Mouse (Mus musculus): ENCODE measurements at regions not wholly inside any gene's neighbourhood (a gene's known extent, or its start where the extent isn't known, plus 50 kb on each side); places are given as distances from the start of the nearest gene placed in this dataset.

GRCm38 (mm10) chr1:71977361-71977760 lies 234.7 kb downstream of the Mreg start:
- Histone ChIP-seq H3K27ac (ENCODE audit: low read depth, low read length) (no peak overlapping the region), H3K36me3 (ENCODE audit: control insufficient read depth, insufficient read depth, low read length) (no peaks in the 10 kb centered on the region), H3K4me1 (ENCODE audit: control insufficient read depth, insufficient read depth, low read depth, low read length) (no peaks in the 10 kb centered on the region), H3K9ac (ENCODE audit: low read depth, low read length) (no peak overlapping the region), H3K4me3 (ENCODE audit: low read length) (no peak overlapping the region), H3K9me3 (ENCODE audit: control insufficient read depth, low read length) (no peaks in the 10 kb centered on the region), H3K4me2 (ENCODE audit: low read length) (no peak overlapping the region), H3K27me3 (replicated peaks; ENCODE audit: control insufficient read depth, insufficient read depth, low read length) (no peaks in the 10 kb centered on the region)
- 87% methylated on average over 5 of the region's 5 CpGs for WGBS
- ATAC-seq: no peak

- H3K4me1 ChIP-seq (ENCODE audit: control insufficient read depth, insufficient read depth, low read depth, low read length): no peaks in the 10 kb centered on the region
- no peak overlapping the region for H3K9ac ChIP-seq (ENCODE audit: low read depth, low read length)
- H3K4me2 ChIP-seq (ENCODE audit: low read length): no peak overlapping the region
- no peak for ATAC-seq
- no peaks in the 10 kb centered on the region for H3K9me3 ChIP-seq (ENCODE audit: control insufficient read depth, low read length)
- H3K27ac ChIP-seq (ENCODE audit: low read depth, low read length): no peak overlapping the region
- H3K4me3 ChIP-seq (ENCODE audit: low read length): no peak overlapping the region
- 70% methylated on average over 4 of the region's 4 CpGs for WGBS
- H3K27me3 ChIP-seq (replicated peaks; ENCODE audit: control insufficient read depth, insufficient read depth, low read length): no peaks in the 10 kb centered on the region
- no peaks in the 10 kb centered on the region for H3K36me3 ChIP-seq (ENCODE audit: control insufficient read depth, insufficient read depth, low read length)
Observed at GRCm38 (mm10) chr1:71974715-71975114, 237.4 kb downstream of the Mreg start.

DNA sequence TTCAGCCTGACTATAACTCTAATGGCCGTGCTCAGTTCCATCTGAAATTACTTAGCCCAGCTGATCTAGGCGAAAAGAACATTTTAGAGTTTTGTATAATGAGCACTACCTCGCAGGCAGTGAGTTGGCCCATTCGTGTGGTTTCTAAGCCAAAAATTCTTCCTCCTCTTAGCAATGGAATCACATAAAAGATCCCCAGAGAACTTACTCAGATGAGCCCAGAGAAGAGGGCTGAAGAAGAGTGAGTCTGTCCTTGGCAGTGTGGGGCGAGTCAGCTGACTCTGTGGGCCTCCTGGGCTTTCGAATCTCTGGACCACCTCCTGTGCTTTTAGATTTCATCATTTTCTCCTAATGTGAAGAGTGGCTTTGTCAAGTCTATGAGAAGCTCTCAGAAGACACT lies 240.2 kb downstream of the Mreg start:
- no peak overlapping the region for H3K4me2 ChIP-seq (ENCODE audit: low read length)
- H3K36me3 ChIP-seq (ENCODE audit: control insufficient read depth, insufficient read depth, low read length): no peaks in the 10 kb centered on the region
- H3K4me1 ChIP-seq (ENCODE audit: control insufficient read depth, insufficient read depth, low read depth, low read length): no peaks in the 10 kb centered on the region
- H3K9me3 ChIP-seq (ENCODE audit: control insufficient read depth, low read length): no peaks in the 10 kb centered on the region
- ATAC-seq: no peak
- no peak overlapping the region for H3K9ac ChIP-seq (ENCODE audit: low read depth, low read length)
- H3K27me3 ChIP-seq (replicated peaks; ENCODE audit: control insufficient read depth, insufficient read depth, low read length): no peaks in the 10 kb centered on the region
- no peak overlapping the region for H3K27ac ChIP-seq (ENCODE audit: low read depth, low read length)
- 77% methylated on average over 6 of the region's 6 CpGs for WGBS
- H3K4me3 ChIP-seq (ENCODE audit: low read length): no peak overlapping the region

DNA sequence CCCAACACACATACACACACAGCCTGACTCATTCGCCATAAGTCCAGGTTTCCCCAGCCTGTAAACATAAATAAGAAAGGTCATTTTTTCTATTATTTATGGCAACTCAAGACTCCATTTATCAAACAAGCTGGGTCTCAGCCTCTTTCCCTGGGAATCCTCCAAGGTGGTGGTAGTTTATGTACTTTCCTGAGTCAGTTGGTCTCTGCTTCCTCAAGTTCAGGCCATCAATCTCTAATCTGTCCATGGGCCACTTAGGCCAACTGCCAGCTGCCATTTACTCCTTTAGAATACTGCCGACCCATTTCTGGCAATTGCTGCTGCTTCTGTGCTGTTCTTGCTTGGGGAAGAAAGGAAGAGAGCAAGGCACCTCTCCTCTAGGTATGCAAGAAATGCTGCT lies 241.3 kb downstream of the Mreg start:
- H3K9ac ChIP-seq (ENCODE audit: low read depth, low read length): no peak overlapping the region
- H3K27ac ChIP-seq (ENCODE audit: low read depth, low read length): no peak overlapping the region
- no peaks in the 10 kb centered on the region for H3K9me3 ChIP-seq (ENCODE audit: control insufficient read depth, low read length)
- no peaks in the 10 kb centered on the region for H3K36me3 ChIP-seq (ENCODE audit: control insufficient read depth, insufficient read depth, low read length)
- no peak overlapping the region for H3K4me3 ChIP-seq (ENCODE audit: low read length)
- no peak for ATAC-seq
- no peaks in the 10 kb centered on the region for H3K27me3 ChIP-seq (replicated peaks; ENCODE audit: control insufficient read depth, insufficient read depth, low read length)
- 82% methylated on average over 2 of the region's 2 CpGs for WGBS
- no peak overlapping the region for H3K4me2 ChIP-seq (ENCODE audit: low read length)
- H3K4me1 ChIP-seq (ENCODE audit: control insufficient read depth, insufficient read depth, low read depth, low read length): no peaks in the 10 kb centered on the region

GRCm38 (mm10) chr1:71967574-71968104 lies 244.5 kb downstream of the Mreg start:
- no peaks in the 10 kb centered on the region for H3K9me3 ChIP-seq (ENCODE audit: control insufficient read depth, low read length)
- H3K27ac ChIP-seq (ENCODE audit: low read depth, low read length): no peak overlapping the region
- no peaks in the 10 kb centered on the region for H3K4me1 ChIP-seq (ENCODE audit: control insufficient read depth, insufficient read depth, low read depth, low read length)
- no peaks in the 10 kb centered on the region for H3K36me3 ChIP-seq (ENCODE audit: control insufficient read depth, insufficient read depth, low read length)
- no peak overlapping the region for H3K9ac ChIP-seq (ENCODE audit: low read depth, low read length)
- H3K4me2 ChIP-seq (ENCODE audit: low read length): no peak overlapping the region
- H3K27me3 ChIP-seq (replicated peaks; ENCODE audit: control insufficient read depth, insufficient read depth, low read length): no peaks in the 10 kb centered on the region
- ATAC-seq: no peak
- WGBS: 91% methylated on average over 6 of the region's 6 CpGs
- H3K4me3 ChIP-seq (ENCODE audit: low read length): no peak overlapping the region

- Histone ChIP-seq H3K27me3 (replicated peaks; ENCODE audit: control insufficient read depth, insufficient read depth, low read length) (no peaks in the 10 kb centered on the region), H3K36me3 (ENCODE audit: control insufficient read depth, insufficient read depth, low read length) (no peaks in the 10 kb centered on the region), H3K4me1 (ENCODE audit: control insufficient read depth, insufficient read depth, low read depth, low read length) (no peaks in the 10 kb centered on the region), H3K9ac (ENCODE audit: low read depth, low read length) (no peak overlapping the region), H3K4me2 (ENCODE audit: low read length) (no peak overlapping the region), H3K9me3 (ENCODE audit: control insufficient read depth, low read length) (no peaks in the 10 kb centered on the region), H3K4me3 (ENCODE audit: low read length) (no peak overlapping the region), H3K27ac (ENCODE audit: low read depth, low read length) (no peak overlapping the region)
- no peak for ATAC-seq
- 88% methylated on average over 4 of the region's 4 CpGs for WGBS
Observed at GRCm38 (mm10) chr1:71964450-71965126, 247.5 kb downstream of the Mreg start.

GRCm38 (mm10) chr1:71956940-71957339 lies 255.2 kb downstream of the Mreg start:
- WGBS: 89% methylated on average over 3 of the region's 3 CpGs

DNA sequence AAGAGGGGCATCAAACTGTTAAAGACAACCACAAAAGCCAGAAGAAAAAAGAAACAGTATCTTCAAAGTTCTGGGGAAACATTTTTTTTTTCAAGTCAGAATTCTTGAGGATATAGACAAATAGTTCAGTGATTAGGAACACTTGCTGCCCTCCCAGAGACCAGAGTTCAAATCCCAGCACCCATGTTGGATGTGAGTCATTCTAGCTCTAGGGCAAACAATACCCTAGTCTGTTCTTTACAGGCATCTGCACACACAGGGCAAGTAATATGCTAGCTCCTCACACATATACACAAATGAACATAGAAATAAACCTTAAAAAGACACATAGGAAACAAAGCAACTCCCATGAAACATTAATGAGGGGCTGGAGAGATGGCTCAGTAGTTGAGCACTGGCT lies 256.8 kb downstream of the Mreg start:
- Histone ChIP-seq H3K27ac (ENCODE audit: low read depth, low read length) (no peak overlapping the region), H3K4me2 (ENCODE audit: low read length) (no peak overlapping the region), H3K36me3 (ENCODE audit: control insufficient read depth, insufficient read depth, low read length) (no peaks in the 10 kb centered on the region), H3K27me3 (replicated peaks; ENCODE audit: control insufficient read depth, insufficient read depth, low read length) (no peaks in the 10 kb centered on the region), H3K4me1 (ENCODE audit: control insufficient read depth, insufficient read depth, low read depth, low read length) (no peaks in the 10 kb centered on the region), H3K9me3 (ENCODE audit: control insufficient read depth, low read length) (no peaks in the 10 kb centered on the region), H3K9ac (ENCODE audit: low read depth, low read length) (no peak overlapping the region), H3K4me3 (ENCODE audit: low read length) (no peak overlapping the region)
- ATAC-seq: no peak

More at GRCm38 (mm10) chr1:71956940-71957339, 255.2 kb downstream of the Mreg start:
- Histone ChIP-seq H3K4me1 (ENCODE audit: control insufficient read depth, insufficient read depth, low read depth, low read length) (no peaks in the 10 kb centered on the region), H3K27me3 (replicated peaks; ENCODE audit: control insufficient read depth, insufficient read depth, low read length) (no peaks in the 10 kb centered on the region), H3K27ac (ENCODE audit: low read depth, low read length) (no peak overlapping the region), H3K9me3 (ENCODE audit: control insufficient read depth, low read length) (no peaks in the 10 kb centered on the region), H3K4me2 (ENCODE audit: low read length) (no peak overlapping the region), H3K4me3 (ENCODE audit: low read length) (no peak overlapping the region), H3K36me3 (ENCODE audit: control insufficient read depth, insufficient read depth, low read length) (no peaks in the 10 kb centered on the region), H3K9ac (ENCODE audit: low read depth, low read length) (no peak overlapping the region)
- ATAC-seq: no peak

DNA sequence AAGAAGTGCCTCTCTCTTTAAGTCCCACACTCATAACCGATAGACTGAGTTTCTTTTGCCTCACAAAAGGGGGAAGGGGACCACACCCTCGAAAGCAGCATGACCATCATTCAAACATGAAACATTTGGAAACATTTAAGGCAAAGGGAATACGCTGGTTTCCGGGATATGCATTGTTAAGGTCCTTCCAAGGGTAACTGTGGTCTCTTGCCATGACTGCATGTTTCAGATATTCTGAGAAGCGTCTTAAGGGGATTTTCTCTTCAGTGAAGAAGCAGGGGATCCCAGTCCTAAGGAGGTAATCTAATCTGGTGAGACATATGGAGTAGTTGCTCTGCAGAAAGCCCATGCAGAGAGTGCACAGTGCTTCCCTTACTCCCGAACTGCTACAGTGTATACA lies 258.8 kb downstream of the Mreg start:
- Histone ChIP-seq H3K36me3 (ENCODE audit: control insufficient read depth, insufficient read depth, low read length) (no peaks in the 10 kb centered on the region), H3K9ac (ENCODE audit: low read depth, low read length) (no peak overlapping the region), H3K27ac (ENCODE audit: low read depth, low read length) (no peak overlapping the region), H3K4me3 (ENCODE audit: low read length) (no peak overlapping the region), H3K9me3 (ENCODE audit: control insufficient read depth, low read length) (no peaks in the 10 kb centered on the region), H3K4me2 (ENCODE audit: low read length) (no peak overlapping the region), H3K27me3 (replicated peaks; ENCODE audit: control insufficient read depth, insufficient read depth, low read length) (no peaks in the 10 kb centered on the region), H3K4me1 (ENCODE audit: control insufficient read depth, insufficient read depth, low read depth, low read length) (no peaks in the 10 kb centered on the region)
- no peak for ATAC-seq
- WGBS: 78% methylated on average over 6 of the region's 6 CpGs

Measured in hindbrain, embryonic 16.5 days (tissue).